Mouse (Mus musculus) ovary, postnatal 36 days (tissue): ENCODE data around the gene Gm10217.

Source experiments
- DNase-seq: peaks from one replicate; pipeline ENCODE4 v3.0.0; 2022; ENCODE audit warnings: low spot score, mixed read lengths

Gene Gm10217

DNA sequence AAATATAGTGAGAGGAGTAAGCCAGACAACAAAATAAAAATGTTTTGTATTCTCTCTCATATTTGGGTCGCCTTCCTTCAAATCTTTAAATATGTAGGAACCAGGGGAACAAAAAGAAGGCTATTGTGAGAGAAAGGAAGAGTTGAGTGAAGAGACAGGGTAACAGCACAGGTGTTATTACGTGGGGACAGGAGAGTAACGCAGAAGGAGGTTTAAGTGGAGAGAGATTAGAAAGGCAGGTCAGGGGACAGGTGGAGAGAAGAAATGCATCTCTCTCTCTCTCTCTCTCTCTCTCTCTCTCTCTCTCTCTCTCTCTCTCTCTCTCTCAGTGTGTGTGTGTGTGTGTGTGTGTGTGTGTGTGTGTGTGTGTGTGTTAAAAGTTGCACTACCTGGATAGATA, at the start of gene Gm10217:
TSS of gene Gm10217 (plus strand) at position 301 of the 400 bp plus-strand sequence.
- DNase-seq, result no peak

DNA sequence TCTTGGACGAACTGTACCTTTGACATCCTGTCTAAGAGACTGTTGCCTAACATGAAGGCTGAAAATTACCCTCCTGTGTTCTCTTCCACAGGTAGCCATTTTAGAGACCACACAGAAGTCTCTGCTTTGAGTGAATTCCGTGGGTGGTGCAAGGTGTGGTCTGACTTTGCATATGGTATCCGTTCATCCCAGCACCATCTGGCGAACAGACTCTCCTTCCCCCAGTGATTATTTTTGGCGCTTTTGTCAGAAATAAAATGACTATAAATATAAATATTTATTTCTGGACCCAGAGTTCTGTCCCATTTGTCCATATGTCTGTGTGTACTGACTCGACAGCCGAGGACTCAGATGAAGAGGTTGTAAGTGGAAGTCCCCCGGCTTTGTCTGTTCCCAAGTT, 39.3 kb upstream of the Gm10217 start:
- no peak for DNase-seq

DNA sequence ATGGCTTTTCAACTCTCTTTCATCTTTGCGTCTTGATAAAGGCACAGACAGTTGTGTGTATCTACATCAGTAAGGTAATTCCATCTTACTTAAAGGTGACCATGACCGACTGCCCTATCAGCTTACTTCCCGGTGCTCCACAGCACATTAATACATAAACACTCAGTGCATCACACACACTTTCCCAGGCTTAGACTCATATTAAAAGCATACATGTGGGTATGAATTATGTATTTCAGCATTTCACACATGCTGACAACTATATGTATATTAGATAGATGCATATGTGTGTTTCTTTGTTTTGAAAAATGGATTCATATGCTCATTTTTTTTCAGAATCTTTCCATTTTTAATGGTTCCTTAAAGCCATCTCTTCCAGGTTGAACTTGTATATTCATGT, 23.8 kb upstream of the Gm10217 start:
- no peak for DNase-seq

- no peak for DNase-seq
These were observed 4.8 kb upstream of the Gm10217 start for GRCm38 (mm10) chr8:9859286-9859685.

- DNase-seq, result no peak
These were observed 3.4 kb upstream of the Gm10217 start for GRCm38 (mm10) chr8:9860539-9861203.

DNA sequence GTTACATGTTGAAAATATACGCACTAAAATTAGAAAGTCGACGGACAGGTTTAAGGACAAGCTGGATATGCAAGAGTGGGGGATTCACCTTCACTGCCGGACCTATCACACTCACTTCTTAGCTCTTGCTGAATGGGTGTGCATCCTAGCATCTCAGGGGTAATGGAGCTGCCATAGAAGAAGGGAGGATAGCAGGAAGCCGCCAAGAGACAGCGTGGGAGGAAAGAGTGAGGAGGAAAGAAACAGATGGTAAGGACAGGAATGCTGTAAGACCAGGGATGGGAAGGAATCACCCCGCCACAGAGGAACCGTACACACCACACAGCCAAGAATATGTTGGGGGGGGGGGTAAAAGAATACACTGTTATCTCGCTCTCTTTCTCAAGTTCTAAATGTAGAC, 1.1 kb downstream of the Gm10217 start:
- DNase-seq, result no peak

GRCm38 (mm10) chr8:9868094-9868493, 4.0 kb downstream of the Gm10217 start:
- DNase-seq, result no peak

DNA sequence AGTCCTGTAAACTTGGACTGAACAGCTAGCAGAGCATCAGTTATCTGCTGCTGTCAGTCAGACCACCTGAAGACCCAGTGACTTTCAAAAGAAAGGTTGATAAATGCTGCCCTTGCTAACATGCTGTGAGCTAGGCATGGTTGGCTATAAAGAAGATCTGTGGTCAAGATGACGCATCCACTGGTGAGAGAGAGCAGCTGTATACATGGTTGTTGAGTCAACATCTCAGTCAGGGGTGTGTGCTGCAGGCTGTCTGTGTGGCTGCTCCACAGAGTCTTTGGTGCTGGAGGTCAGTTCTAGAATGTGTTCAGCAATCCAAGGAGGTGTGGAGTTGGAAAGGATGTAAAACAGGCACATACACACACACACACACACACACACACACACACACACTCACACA, 12.2 kb downstream of the Gm10217 start:
- no peak for DNase-seq

DNA sequence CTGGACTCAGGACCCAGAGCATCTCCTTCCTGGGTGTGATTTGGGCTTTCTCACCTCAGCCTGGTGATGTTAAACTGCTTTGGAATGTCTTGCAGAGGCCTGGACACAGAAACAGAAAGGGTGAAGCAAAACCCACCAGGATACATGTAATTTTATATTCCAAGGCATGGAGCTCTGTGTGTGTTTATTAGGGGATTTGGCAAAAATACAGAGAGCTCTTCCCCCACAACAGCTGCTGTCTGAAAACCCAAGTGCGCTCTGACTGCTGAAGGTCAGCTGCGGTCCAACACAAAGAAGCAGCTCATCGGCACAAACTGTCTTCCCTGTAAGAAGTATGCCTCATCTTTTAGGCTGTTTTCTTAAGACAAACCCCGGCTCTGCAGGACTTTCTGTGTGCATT, 15.9 kb downstream of the Gm10217 start:
- DNase-seq, result no peak

- DNase-seq, result no peak
These were observed 22.7 kb downstream of the Gm10217 start for GRCm38 (mm10) chr8:9886714-9887113.

GRCm38 (mm10) chr8:9899199-9899598, 35.1 kb downstream of the Gm10217 start:
- no peak for DNase-seq

DNA sequence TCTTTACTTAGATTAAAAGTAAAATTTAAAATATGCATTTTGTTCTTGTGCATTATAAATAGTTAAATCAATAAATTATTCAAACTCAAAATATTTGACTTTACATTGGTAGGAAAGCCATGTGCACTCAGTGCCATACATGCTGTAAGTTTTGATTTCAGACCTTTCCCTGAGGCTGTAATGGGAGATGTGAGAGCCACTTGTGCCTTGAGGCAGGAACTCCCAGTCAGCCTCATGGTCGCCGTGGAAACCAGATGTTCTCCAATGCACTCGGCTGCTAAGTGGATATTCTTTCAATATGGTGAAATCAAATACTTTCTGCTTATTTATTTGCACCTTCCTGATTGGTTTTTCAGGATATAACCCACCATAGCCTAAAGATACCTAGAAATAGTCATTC, 35.6 kb downstream of the Gm10217 start:
- no peak for DNase-seq
